Mouse (Mus musculus) erythroid progenitor cell, adult 5-6 weeks (primary cell): ENCODE results near the gene Gm21188. TPM values are rescaled to one million over a fixed set of nuclear protein-coding genes. Genes with fewer than 3 reads are reported as not detected.
"Not testable (repeated sequence)": the region's sequence is repeated elsewhere in the genome, so short reads cannot be mapped to it uniquely, and the experiment has no call there.

ENCODE experiments used
- ATAC-seq: replicated peaks from 2 replicates; pipeline ENCODE4 v1.8.0; 2016; ENCODE audit warnings: moderate number of reproducible peaks, mild to moderate bottlenecking, moderate TSS enrichment, inconsistent platforms; ENCODE audit not compliant: poor library complexity, low FRiP score, severe bottlenecking
- total RNA-seq, 2 experiments: library from RNA; stranded (forward) in 1 of 2; stranded (reverse) in 1 of 2; fragments of 150-400 nt in 1 of 2; fragments of 186-747, 209-891 nt in 1 of 2; gene quantifications; 2 replicates each; pipeline versions ENCODE4 v1.2.3 to v1.2.4; 2015 to 2017; ENCODE audit warnings: low replicate concordance in 2 of 2

The Gm21188 gene
- total RNA-seq, 2 experiments from 2014 or later = 10.9 to 33.5 TPM

- ATAC-seq = not testable (repeated sequence)
Observed at GRCm38 (mm10) chr13:120031676-120032075, 20.3 kb downstream of the Gm21188 start.

DNA sequence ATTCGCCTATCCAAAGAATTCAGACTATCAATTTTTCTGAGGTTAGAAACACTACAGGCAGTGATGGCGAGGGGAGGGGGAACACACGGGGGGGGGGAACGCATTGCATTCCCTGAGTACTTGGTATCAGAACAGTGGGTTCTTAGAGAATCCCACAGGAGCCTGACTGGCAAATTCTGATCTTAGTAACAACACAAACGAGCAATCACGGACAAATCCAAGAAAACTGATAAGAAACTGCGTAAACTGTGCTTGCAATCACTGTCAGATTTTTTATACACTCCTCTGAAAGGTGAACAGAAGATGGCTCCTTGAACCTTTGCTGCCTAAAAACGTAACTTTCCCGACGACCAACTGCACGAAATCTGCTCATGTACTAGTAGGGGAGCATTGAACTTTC is 24.6 kb downstream of the Gm21188 start:
- not testable (repeated sequence) for ATAC-seq

- not testable (repeated sequence) for ATAC-seq
Observed at GRCm38 (mm10) chr13:120026911-120027310, 25.1 kb downstream of the Gm21188 start, which contains the start of gene Gm36079. Gene Gm36079, minus strand, starts transcription at chr13:120027011.

- not testable (repeated sequence) for ATAC-seq
Observed at GRCm38 (mm10) chr13:120026373-120026772, 25.6 kb downstream of the Gm21188 start.

- ATAC-seq = not testable (repeated sequence)
Observed at GRCm38 (mm10) chr13:120025576-120025975, 26.4 kb downstream of the Gm21188 start.

DNA sequence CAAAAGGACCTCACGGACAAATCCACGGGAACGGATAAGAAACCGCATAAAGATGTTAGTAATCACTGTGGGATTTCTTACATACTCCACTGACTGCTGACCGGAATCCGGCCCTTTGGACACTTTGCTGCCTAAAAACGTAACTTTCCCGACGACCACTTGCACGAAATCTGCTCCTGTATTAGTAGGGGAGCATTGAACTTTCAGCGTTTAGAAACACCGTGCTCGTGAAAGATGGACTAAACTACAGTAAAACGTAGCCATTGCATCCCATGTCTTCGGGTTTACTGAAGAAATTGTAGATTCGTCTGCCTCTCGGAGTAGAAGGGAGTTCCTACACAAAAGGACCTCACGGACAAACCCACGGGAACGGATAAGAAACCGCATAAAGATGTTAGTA is 27.0 kb downstream of the Gm21188 start:
- not testable (repeated sequence) for ATAC-seq

GRCm38 (mm10) chr13:120024581-120024980 is 27.4 kb downstream of the Gm21188 start:
- not testable (repeated sequence) for ATAC-seq

DNA sequence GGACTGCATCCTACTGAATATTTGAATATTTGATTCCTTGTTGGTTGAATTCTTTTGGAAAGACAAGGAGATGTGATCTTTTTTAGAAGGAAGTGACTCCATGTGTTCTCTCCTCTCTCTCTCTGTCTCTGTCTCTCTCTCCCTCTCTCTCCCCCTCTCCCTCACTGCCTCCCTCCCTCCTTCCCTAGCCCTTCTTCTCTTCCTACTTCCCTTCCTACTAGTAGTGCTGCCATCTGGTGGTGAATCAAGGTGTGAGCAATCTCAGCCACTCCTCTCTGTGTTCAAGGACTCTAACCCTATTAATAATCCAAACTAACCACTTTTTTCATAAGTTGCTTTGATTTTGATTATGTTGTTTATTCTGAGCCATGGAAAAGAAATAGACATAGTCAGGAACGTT is 30.5 kb downstream of the Gm21188 start:
- ATAC-seq = 0 out of 2 replicates have a peak, but pooled peaks have one; percentile 49

GRCm38 (mm10) chr13:120015348-120016007 is 36.5 kb downstream of the Gm21188 start:
- not testable (repeated sequence) for ATAC-seq

GRCm38 (mm10) chr13:120013962-120014361 is 38.0 kb downstream of the Gm21188 start:
- ATAC-seq = peak; percentile 47

DNA sequence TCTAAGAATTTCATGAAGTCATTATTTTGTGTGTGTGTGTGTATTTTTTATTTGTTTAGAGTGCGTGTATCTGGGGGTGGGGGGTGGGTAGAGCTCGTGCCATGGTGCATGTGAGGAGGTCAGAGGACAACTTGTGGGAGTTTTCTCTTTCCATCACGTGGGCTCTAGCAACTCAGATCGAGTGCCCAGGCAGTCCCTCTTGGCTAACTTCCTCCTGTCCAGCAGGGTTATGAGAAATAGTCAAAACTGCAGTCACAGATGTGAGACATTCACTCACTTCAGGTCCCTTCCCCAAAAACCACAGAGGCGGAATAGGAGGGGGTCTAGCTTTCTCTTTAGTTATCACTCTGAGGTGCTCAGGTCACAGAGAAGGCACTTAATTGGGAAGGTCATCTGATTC is 38.5 kb downstream of the Gm21188 start:
- peak; percentile 41; the same call in 1 of the 2 replicates for ATAC-seq

GRCm38 (mm10) chr13:120010068-120010467 is 41.9 kb downstream of the Gm21188 start:
- ATAC-seq = not testable (repeated sequence)

DNA sequence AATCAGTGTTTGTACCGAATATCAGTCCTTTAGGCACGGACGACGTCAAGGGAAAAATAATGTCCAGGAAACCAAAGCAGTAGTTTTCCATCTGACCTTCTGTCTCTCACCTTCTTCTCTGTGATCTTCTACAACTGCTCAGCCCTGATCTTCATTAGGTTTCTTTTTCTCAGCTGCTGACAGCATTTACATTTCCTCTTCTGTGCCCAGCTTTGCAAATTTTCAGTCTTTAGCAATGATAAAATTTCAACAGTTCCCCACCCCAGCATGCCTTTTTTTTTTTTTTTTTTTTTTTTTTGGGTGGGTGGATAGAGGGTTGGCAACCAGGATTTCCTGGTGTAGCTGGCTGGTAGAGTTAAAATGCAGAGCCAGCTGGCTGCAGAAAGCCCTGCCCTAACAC is 52.8 kb downstream of the Gm21188 start:
- ATAC-seq = not testable (repeated sequence)

- ATAC-seq = not testable (repeated sequence)
Observed at GRCm38 (mm10) chr13:119998442-119999086, 53.4 kb downstream of the Gm21188 start.

GRCm38 (mm10) chr13:119991917-119992496 is 60.0 kb downstream of the Gm21188 start:
- ATAC-seq = peak; percentile 72

DNA sequence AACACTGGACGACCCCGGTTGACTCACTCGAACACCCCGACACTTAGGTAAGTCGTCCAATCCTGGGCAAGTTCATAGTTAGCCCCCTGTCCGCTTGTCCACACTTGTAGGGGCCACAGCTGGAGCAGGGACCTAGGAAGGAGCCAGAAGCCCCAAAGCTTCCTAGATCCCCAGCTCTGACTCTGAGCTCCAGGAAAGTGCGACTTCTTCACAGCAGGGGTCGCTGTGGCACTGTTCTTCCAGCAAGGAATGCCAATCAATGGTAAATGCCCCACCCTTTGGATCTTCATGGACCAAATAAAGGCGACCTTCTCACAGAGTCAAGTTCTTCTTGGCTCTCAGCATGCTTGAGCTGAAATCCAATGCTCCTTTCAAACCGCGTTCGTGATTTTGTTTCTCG is 60.7 kb downstream of the Gm21188 start:
- ATAC-seq = not testable (repeated sequence)

Other genes starting within 250 kb of the Gm21188 start
- not detected in 2 replicates for gene AF067063, start 222.0 kb downstream of the Gm21188 start, total RNA-seq (2015; ENCODE audit: low replicate concordance)
- gene AF067063, start 222.0 kb downstream of the Gm21188 start, total RNA-seq (2017; ENCODE audit: low replicate concordance) = not detected in 2 replicates
- not detected in 2 replicates for gene D13Ertd608e, start 216.2 kb downstream of the Gm21188 start, total RNA-seq (2015; ENCODE audit: low replicate concordance)
- gene D13Ertd608e, start 216.2 kb downstream of the Gm21188 start, total RNA-seq (2017; ENCODE audit: low replicate concordance) = not detected in 2 replicates
- gene Tcstv1, start 157.4 kb downstream of the Gm21188 start, total RNA-seq (2015; ENCODE audit: low replicate concordance) = not detected in 2 replicates
- not detected in 2 replicates for gene Tcstv1, start 157.4 kb downstream of the Gm21188 start, total RNA-seq (2017; ENCODE audit: low replicate concordance)
- not detected in 2 replicates for gene Gm21761, start 122.9 kb downstream of the Gm21188 start, total RNA-seq (2015; ENCODE audit: low replicate concordance)
- not detected in 2 replicates for gene Gm21761, start 122.9 kb downstream of the Gm21188 start, total RNA-seq (2017; ENCODE audit: low replicate concordance)
- gene B020031M17Rik, start 101.4 kb downstream of the Gm21188 start, total RNA-seq (2015; ENCODE audit: low replicate concordance) = not detected in 2 replicates
- not detected in 2 replicates for gene B020031M17Rik, start 101.4 kb downstream of the Gm21188 start, total RNA-seq (2017; ENCODE audit: low replicate concordance)
- not detected in 2 replicates for gene Gm36079, start 25.2 kb downstream of the Gm21188 start, total RNA-seq (2015; ENCODE audit: low replicate concordance)
- not detected in 2 replicates for gene Gm36079, start 25.2 kb downstream of the Gm21188 start, total RNA-seq (2017; ENCODE audit: low replicate concordance)
- gene Gm20767, start 88.1 kb upstream of the Gm21188 start, total RNA-seq (2015; ENCODE audit: low replicate concordance) = not detected in 2 replicates
- gene Gm20767, start 88.1 kb upstream of the Gm21188 start, total RNA-seq (2017; ENCODE audit: low replicate concordance) = not detected in 2 replicates
- gene Gm21818, start 120.2 kb upstream of the Gm21188 start, total RNA-seq (2015; ENCODE audit: low replicate concordance) = not detected in 2 replicates
- not detected in 2 replicates for gene Gm21818, start 120.2 kb upstream of the Gm21188 start, total RNA-seq (2017; ENCODE audit: low replicate concordance)
- gene Gm21762, start 163.8 kb upstream of the Gm21188 start, total RNA-seq (2015; ENCODE audit: low replicate concordance) = not detected in 2 replicates
- gene Gm21762, start 163.8 kb upstream of the Gm21188 start, total RNA-seq (2017; ENCODE audit: low replicate concordance) = not detected in 2 replicates
- gene Gm21731, start 186.9 kb upstream of the Gm21188 start, total RNA-seq (2015; ENCODE audit: low replicate concordance) = not detected in 2 replicates
- gene Gm21731, start 186.9 kb upstream of the Gm21188 start, total RNA-seq (2017; ENCODE audit: low replicate concordance) = not detected in 2 replicates
- gene AF067061, start 210.9 kb upstream of the Gm21188 start, total RNA-seq (2015; ENCODE audit: low replicate concordance) = not detected in 2 replicates
- not detected in 2 replicates for gene AF067061, start 210.9 kb upstream of the Gm21188 start, total RNA-seq (2017; ENCODE audit: low replicate concordance)
- 14.4 TPM in 1 of 2 replicates, not detected in the other for gene BC147527, start 248.2 kb upstream of the Gm21188 start, total RNA-seq (2015; ENCODE audit: low replicate concordance)
- gene BC147527, start 248.2 kb upstream of the Gm21188 start, total RNA-seq (2017; ENCODE audit: low replicate concordance) = 15.8 TPM in 1 of 2 replicates, not detected in the other